Mouse (Mus musculus): ENCODE results near the gene Coro2a. TPM values are rescaled to one million over a fixed set of nuclear protein-coding genes. Genes with fewer than 3 reads are reported as not detected.

The Coro2a gene
- total and polyA plus RNA-seq, 2 experiments from 2014 or later = 6.2 to 26.7 TPM

DNA sequence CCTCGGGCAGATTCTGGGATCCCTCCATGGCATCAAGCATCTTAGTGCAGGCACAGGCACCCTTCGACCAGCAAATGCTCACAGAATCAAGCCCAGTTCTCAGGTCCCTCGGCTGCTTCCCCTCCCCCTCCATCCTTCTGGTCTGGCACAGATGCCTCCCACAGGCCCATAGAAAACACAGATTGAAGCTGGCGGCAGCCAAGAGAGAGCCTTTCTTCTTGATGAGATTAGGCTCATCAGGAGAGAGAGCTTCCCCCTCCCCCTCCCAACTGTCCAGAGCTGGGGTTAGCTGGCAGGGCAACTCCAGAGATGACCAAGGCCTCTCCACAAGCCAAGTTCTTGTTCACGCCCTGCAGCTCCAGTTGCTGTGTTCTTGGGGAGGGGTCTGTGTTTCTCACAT lies 32.3 kb downstream of the Coro2a start:
- Histone ChIP-seq H3K4me3 (ENCODE audit: low read length) (no peak overlapping the region), H3K36me3 (ENCODE audit: insufficient read depth, low read length) (no peaks in the 10 kb centered on the region), H3K9ac (replicated peaks; ENCODE audit: low read length) (no peak overlapping the region), H3K27ac (peak overlapping the region; percentile 11; the same call in 1 of the 2 replicates), H3K9me3 (ENCODE audit: low read length) (no peaks in the 10 kb centered on the region), H3K4me1 (ENCODE audit: insufficient read depth, low read length) (0 out of 2 replicates have a peak, but pooled peaks cover 5% of the 10 kb centered on the region), H3K4me2 (ENCODE audit: low read depth, low read length) (no peak overlapping the region), H3K27me3 (ENCODE audit: insufficient read depth, low read length) (no peaks in the 10 kb centered on the region)
- peak; percentile 76 for ATAC-seq
- WGBS = 22% methylated on average over 5 of the region's 5 CpGs
- DNase-seq (ENCODE audit: low spot score) = peak; percentile 75
- TF ChIP-seq CTCF (IDR thresholded peaks at IDR 0.05; ENCODE audit: low read depth) = no peak

- no peak overlapping the region for H3K4me3 ChIP-seq (ENCODE audit: low read length)
- TF ChIP-seq CTCF (IDR thresholded peaks at IDR 0.05; ENCODE audit: low read depth) = no peak
- no peaks in the 10 kb centered on the region for H3K27me3 ChIP-seq (ENCODE audit: insufficient read depth, low read length)
- ATAC-seq (no peak), DNase-seq (ENCODE audit: low spot score) (no peak)
- 90% methylated on average over 8 of the region's 8 CpGs for WGBS
- H3K9ac ChIP-seq (replicated peaks; ENCODE audit: low read length) = no peak overlapping the region
- no peaks in the 10 kb centered on the region for H3K9me3 ChIP-seq (ENCODE audit: low read length)
- no peak overlapping the region for H3K27ac ChIP-seq
- H3K4me1 ChIP-seq (ENCODE audit: insufficient read depth, low read length) = 0 out of 2 replicates have a peak, but pooled peaks cover 5% of the 10 kb centered on the region
- H3K36me3 ChIP-seq (ENCODE audit: insufficient read depth, low read length) = no peaks in the 10 kb centered on the region
- no peak overlapping the region for H3K4me2 ChIP-seq (ENCODE audit: low read depth, low read length)
These were observed 33.8 kb downstream of the Coro2a start for GRCm38 (mm10) chr4:46568169-46568568.

GRCm38 (mm10) chr4:46566931-46567671 lies 34.9 kb downstream of the Coro2a start:
- no peak for TF ChIP-seq CTCF (IDR thresholded peaks at IDR 0.05; ENCODE audit: low read depth)
- Histone ChIP-seq H3K9ac (replicated peaks; ENCODE audit: low read length) (no peak overlapping the region), H3K27ac (no peak overlapping the region), H3K27me3 (ENCODE audit: insufficient read depth, low read length) (no peaks in the 10 kb centered on the region), H3K9me3 (ENCODE audit: low read length) (no peaks in the 10 kb centered on the region), H3K4me1 (ENCODE audit: insufficient read depth, low read length) (0 out of 2 replicates have a peak, but pooled peaks cover 5% of the 10 kb centered on the region), H3K4me2 (ENCODE audit: low read depth, low read length) (no peak overlapping the region), H3K36me3 (ENCODE audit: insufficient read depth, low read length) (no peaks in the 10 kb centered on the region), H3K4me3 (ENCODE audit: low read length) (no peak overlapping the region)
- no peak for DNase-seq (ENCODE audit: low spot score)
- WGBS = 69% methylated on average over 8 of the region's 8 CpGs
- no peak for ATAC-seq

DNA sequence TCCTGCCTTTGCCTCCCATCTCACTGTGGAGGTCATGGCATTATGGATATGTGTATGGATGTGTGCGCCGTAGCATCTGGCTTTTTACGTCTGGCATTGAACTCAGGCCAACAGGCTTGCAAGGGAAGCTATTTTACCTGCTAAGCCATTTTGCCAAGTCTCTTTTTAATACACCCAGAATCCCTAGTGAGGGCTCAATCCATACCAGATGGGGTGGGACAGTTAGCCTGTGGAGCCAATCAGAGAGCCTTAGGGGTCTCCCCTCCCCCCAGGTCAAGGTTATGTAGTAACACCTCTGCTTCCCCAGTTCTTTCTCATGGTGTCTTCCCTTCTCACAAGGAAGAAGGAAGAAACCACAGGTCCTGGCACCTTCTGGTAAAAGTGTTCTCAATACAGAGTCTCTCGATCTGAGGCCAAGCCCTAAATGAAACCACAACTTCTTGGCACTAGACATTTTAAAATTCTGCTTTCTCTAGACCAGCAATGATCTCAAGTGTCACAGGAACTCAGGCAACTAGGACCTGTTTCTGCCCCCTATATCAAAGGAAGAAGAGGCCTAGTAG lies 36.5 kb downstream of the Coro2a start:
- H3K9ac ChIP-seq (replicated peaks; ENCODE audit: low read length) = no peak overlapping the region
- DNase-seq (ENCODE audit: low spot score) (no peak), ATAC-seq (no peak)
- no peaks in the 10 kb centered on the region for H3K27me3 ChIP-seq (ENCODE audit: insufficient read depth, low read length)
- H3K4me2 ChIP-seq (ENCODE audit: low read depth, low read length) = no peak overlapping the region
- no peaks in the 10 kb centered on the region for H3K9me3 ChIP-seq (ENCODE audit: low read length)
- H3K4me1 ChIP-seq (ENCODE audit: insufficient read depth, low read length) = 0 out of 2 replicates have a peak, but pooled peaks cover 5% of the 10 kb centered on the region
- no peak for TF ChIP-seq CTCF (IDR thresholded peaks at IDR 0.05; ENCODE audit: low read depth)
- no peaks in the 10 kb centered on the region for H3K36me3 ChIP-seq (ENCODE audit: insufficient read depth, low read length)
- no peak overlapping the region for H3K27ac ChIP-seq
- H3K4me3 ChIP-seq (ENCODE audit: low read length) = no peak overlapping the region
- WGBS = 71% methylated on average over 4 of the region's 4 CpGs

DNA sequence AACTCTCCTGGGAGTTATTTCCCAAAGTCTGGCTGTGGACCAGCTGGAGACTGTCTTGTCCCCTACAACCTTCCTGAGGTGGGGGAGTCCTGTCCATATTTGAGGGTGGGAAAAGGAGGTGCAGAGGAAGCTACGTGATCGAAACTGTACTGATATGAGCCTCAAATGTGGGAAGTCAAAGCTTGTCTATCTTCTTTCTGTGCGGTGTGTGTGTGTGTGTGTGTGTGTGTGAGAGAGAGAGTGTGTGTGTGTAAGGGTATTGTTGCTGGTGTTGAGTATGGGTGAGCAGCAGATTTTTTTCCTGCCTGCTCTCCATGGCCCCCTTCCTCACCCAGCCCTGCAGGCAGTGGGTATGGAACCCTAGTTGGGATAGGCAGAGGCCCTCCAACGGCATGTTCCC lies 37.8 kb downstream of the Coro2a start:
- no peak for ATAC-seq
- Histone ChIP-seq H3K4me3 (ENCODE audit: low read length) (no peak overlapping the region), H3K4me1 (ENCODE audit: insufficient read depth, low read length) (no peaks in the 10 kb centered on the region), H3K4me2 (ENCODE audit: low read depth, low read length) (no peak overlapping the region), H3K9me3 (ENCODE audit: low read length) (no peaks in the 10 kb centered on the region), H3K27me3 (ENCODE audit: insufficient read depth, low read length) (no peaks in the 10 kb centered on the region), H3K27ac (no peak overlapping the region), H3K9ac (replicated peaks; ENCODE audit: low read length) (no peak overlapping the region), H3K36me3 (ENCODE audit: insufficient read depth, low read length) (no peaks in the 10 kb centered on the region)
- WGBS = 94% methylated on average over 4 of the region's 4 CpGs
- TF ChIP-seq CTCF (IDR thresholded peaks at IDR 0.05; ENCODE audit: low read depth) = no peak
- DNase-seq (ENCODE audit: low spot score) = no peak

GRCm38 (mm10) chr4:46563847-46564246 lies 38.2 kb downstream of the Coro2a start:
- TF ChIP-seq CTCF (IDR thresholded peaks at IDR 0.05; ENCODE audit: low read depth) = no peak
- no peak overlapping the region for H3K27ac ChIP-seq
- no peaks in the 10 kb centered on the region for H3K36me3 ChIP-seq (ENCODE audit: insufficient read depth, low read length)
- H3K27me3 ChIP-seq (ENCODE audit: insufficient read depth, low read length) = no peaks in the 10 kb centered on the region
- H3K4me2 ChIP-seq (ENCODE audit: low read depth, low read length) = no peak overlapping the region
- 64% methylated on average over 10 of the region's 10 CpGs for WGBS
- H3K4me3 ChIP-seq (ENCODE audit: low read length) = no peak overlapping the region
- H3K4me1 ChIP-seq (ENCODE audit: insufficient read depth, low read length) = no peaks in the 10 kb centered on the region
- no peak for ATAC-seq
- H3K9ac ChIP-seq (replicated peaks; ENCODE audit: low read length) = no peak overlapping the region
- DNase-seq (ENCODE audit: low spot score) = peak; percentile 37
- no peaks in the 10 kb centered on the region for H3K9me3 ChIP-seq (ENCODE audit: low read length)

DNA sequence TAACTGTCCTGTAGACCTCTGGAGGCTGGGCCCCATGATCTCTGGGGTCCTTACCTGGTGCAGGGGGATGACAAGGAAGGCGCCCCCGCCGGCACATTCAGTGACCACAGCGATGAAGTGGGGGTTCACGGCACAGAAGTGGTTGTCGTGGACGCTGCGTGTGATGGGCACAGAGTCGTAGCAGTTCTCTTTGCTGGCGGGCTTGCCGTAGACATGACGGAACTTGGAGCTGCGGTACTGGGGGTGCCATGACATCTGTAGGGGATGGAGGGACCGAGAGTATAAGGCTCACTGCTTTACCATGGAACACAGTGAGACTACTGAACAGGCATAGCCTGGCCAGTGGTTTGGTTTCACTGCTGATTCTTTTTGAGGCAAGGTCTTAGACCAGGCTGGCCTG lies 39.2 kb downstream of the Coro2a start:
- TF ChIP-seq CTCF (IDR thresholded peaks at IDR 0.05; ENCODE audit: low read depth) = no peak
- Histone ChIP-seq H3K9ac (replicated peaks; ENCODE audit: low read length) (no peak overlapping the region), H3K27ac (no peak overlapping the region), H3K36me3 (ENCODE audit: insufficient read depth, low read length) (no peaks in the 10 kb centered on the region), H3K4me3 (ENCODE audit: low read length) (no peak overlapping the region), H3K4me1 (ENCODE audit: insufficient read depth, low read length) (no peaks in the 10 kb centered on the region), H3K27me3 (ENCODE audit: insufficient read depth, low read length) (no peaks in the 10 kb centered on the region), H3K9me3 (ENCODE audit: low read length) (no peaks in the 10 kb centered on the region), H3K4me2 (ENCODE audit: low read depth, low read length) (no peak overlapping the region)
- 96% methylated on average over 14 of the region's 14 CpGs for WGBS
- ATAC-seq = no peak
- no peak for DNase-seq (ENCODE audit: low spot score)
